24 mouse cellular contexts compared by ENCODE assay signal in genomic region chr5:64634008-64634407, GRCm38 (mm10).
DNase-seq lines count a peak whose midpoint lies in the region; ATAC-seq lines count a peak whose summit lies in the region.
"Had no signal": no experiment of that assay in that cellular context is flagged by ENCODE, and none has a peak within 500 bp of the region (broad histone marks: within the 10 kb centered on the region; RNA-seq: fewer than 3 reads in every experiment).

No protein-coding gene starts in this region.

- H3K27me3 ChIP-seq in heart, embryonic 10.5 days (ENCODE audit: insufficient read depth, poor library complexity, severe bottlenecking) = no peaks in the 10 kb centered on the region
- H3K27me3 ChIP-seq: CH12.LX; forebrain, embryonic 13.5 days; hindbrain, embryonic 12.5 days; intestine, embryonic 15.5 days had no signal

- 65% methylated on average over 8 of the region's 8 CpGs for WGBS in heart, embryonic 10.5 days

- DNase-seq in embryo, embryonic 10 days (ENCODE audit: low spot score) = peak; percentile 62
- no peak for DNase-seq in embryo, embryonic 11 days
- peak; percentile 22 for DNase-seq in gastrocnemius, postnatal 14 days
- DNase-seq in gastrocnemius, postnatal 36 days = no peak
- DNase-seq in heart, adult 9 months (ENCODE audit: low spot score in 2 of 2) = peak; percentile 50 to 72
- DNase-seq in heart, embryonic 10.5 days (ENCODE audit: low spot score) = no peak
- peak; percentile 22 for DNase-seq in heart, postnatal 4 days
- DNase-seq: adrenal gland, adult 8-10 months; cerebellum, adult 2 months; cerebellum, postnatal 14 days; kidney, adult 2 months; liver; lung, adult 2 months; lung, postnatal 14 days; midbrain, embryonic 14.5 days; thymus, postnatal 14 days had no signal

- no peak overlapping the region for H3K27ac ChIP-seq in heart, embryonic 10.5 days
- H3K27ac ChIP-seq: forebrain, embryonic 13.5 days; hindbrain, embryonic 12.5 days; hindbrain, postnatal 0 days; intestine, embryonic 15.5 days; layer of hippocampus, adult 2 months; liver, embryonic 14.5 days had no signal

- intact Hi-C loops in gastrocnemius, postnatal 14 days (cut with DNase I; ENCODE audit: low total_unique reads) = no loop called here
- intact Hi-C loops in gastrocnemius, postnatal 36 days (cut with DNase I) = no loop called here

- 0 out of 2 replicates have a peak, but pooled peaks cover 4% of the 10 kb centered on the region for H3K4me1 ChIP-seq in heart, embryonic 10.5 days
- H3K4me1 ChIP-seq: forebrain, embryonic 13.5 days; hindbrain, embryonic 12.5 days; intestine, embryonic 15.5 days had no signal

- no peak for ATAC-seq in frontal cortex, adult (ENCODE audit: low TSS enrichment)
- ATAC-seq: forebrain, embryonic 13.5 days; hindbrain, postnatal 0 days; intestine, embryonic 15.5 days had no signal

- no peak overlapping the region for H3K4me3 ChIP-seq in heart, embryonic 10.5 days
- H3K4me3 ChIP-seq: forebrain, embryonic 13.5 days; hindbrain, embryonic 12.5 days; intestine, embryonic 15.5 days; layer of hippocampus, adult 2 months had no signal

- no peaks in the 10 kb centered on the region for H3K36me3 ChIP-seq in heart, embryonic 10.5 days
- H3K36me3 ChIP-seq: hindbrain, embryonic 12.5 days; intestine, embryonic 15.5 days had no signal

- H3K9me3 ChIP-seq in heart, embryonic 10.5 days = no peaks in the 10 kb centered on the region
- H3K9me3 ChIP-seq: forebrain, embryonic 13.5 days; hindbrain, embryonic 12.5 days; intestine, embryonic 15.5 days had no signal

Comparison
In these comparisons a context has a peak if more than half of its experiments do, and no peak if none do; other contexts are left out.
1. DNase-seq: peak in embryo, embryonic 10 days (single experiment), gastrocnemius, postnatal 14 days (single experiment), heart, adult 9 months (2 of 2) and heart, postnatal 4 days (single experiment); none in embryo, embryonic 11 days (single experiment), gastrocnemius, postnatal 36 days (0 of 2) and heart, embryonic 10.5 days (single experiment).